Mouse (Mus musculus) lung, adult 2 months (tissue): Measurements from ENCODE around the gene Ppfia1. TPM values are rescaled to one million over a fixed set of nuclear protein-coding genes. Genes with fewer than 3 reads are reported as not detected.

ENCODE experiments used
- DNase-seq: peaks from one replicate; pipeline ENCODE4 v3.0.0; 2022
- H3K4me1 ChIP-seq: fragments of 200-500 bp; 2 replicates; pipeline ENCODE4 v1.6.1; 2011; ENCODE audit warnings: low read length; ENCODE audit not compliant: control insufficient read depth, insufficient read depth
- H3K4me3 ChIP-seq: fragments of 200-500 bp; replicated peaks from 2 replicates; pipeline ENCODE3; 2011; ENCODE audit warnings: low read depth, mild to moderate bottlenecking, control low read depth, low read length; ENCODE audit errors: extremely low read depth
- CTCF ChIP-seq: fragments of 200-500 bp; IDR thresholded peaks from 2 replicates; pipeline ENCODE4 v1.5.1; 2011; ENCODE audit warnings: mild to moderate bottlenecking, low read length, control low read depth; ENCODE audit not compliant: insufficient read depth
- POLR2A ChIP-seq: fragments of 200-500 bp; IDR thresholded peaks from 2 replicates; pipeline ENCODE4 v1.6.1; 2011; ENCODE audit warnings: low read depth, mild to moderate bottlenecking, control low read depth, low read length, borderline replicate concordance; ENCODE audit errors: extremely low read depth
- WGBS: fragments of 180-500 bp; shearing (Covaris S2); methylation state at CpG from one replicate; pipeline ENCODE4 v1.1.7; 2018; 5-methylcytosine and 5-hydroxymethylcytosine counted together
- polyA plus RNA-seq: library from polyadenylated mRNA; depleted of rRNA; stranded (reverse); fragments of >200 nt; gene quantifications from 2 replicates; pipeline ENCODE4 v1.2.3, GENCODE M21; 2012; rRNA removed

Gene Ppfia1
- polyA plus RNA-seq, result 30.5 and 40.9 TPM in 2 replicates

- under 1% methylated on average over 97 of the region's 97 CpGs for WGBS
These were observed at the start of gene Ppfia1 for GRCm38 (mm10) chr7:144553237-144554122. Gene Ppfia1, minus strand, starts transcription at chr7:144553729.

GRCm38 (mm10) chr7:144600333-144600900, 46.9 kb upstream of the Ppfia1 start:
- no peak for DNase-seq
- no peak for TF ChIP-seq CTCF
- TF ChIP-seq POLR2A, result no peak
- H3K4me1 ChIP-seq, result peaks cover 2% of the 10 kb centered on the region; the same call in 1 of the 2 replicates
- 79% methylated on average over 6 of the region's 6 CpGs for WGBS
- H3K4me3 ChIP-seq, result no peak overlapping the region

More at GRCm38 (mm10) chr7:144553237-144554122, at the start of gene Ppfia1:
- TF ChIP-seq CTCF, result no peak
- peak; percentile 87; the same call in 1 of the 2 replicates for TF ChIP-seq POLR2A
- Histone ChIP-seq H3K4me3 (peak within 1 kb of the TSS; percentile 76), H3K4me1 (peaks cover 7% of the 10 kb centered on the region)
- DNase-seq, result peak; percentile 98

DNA sequence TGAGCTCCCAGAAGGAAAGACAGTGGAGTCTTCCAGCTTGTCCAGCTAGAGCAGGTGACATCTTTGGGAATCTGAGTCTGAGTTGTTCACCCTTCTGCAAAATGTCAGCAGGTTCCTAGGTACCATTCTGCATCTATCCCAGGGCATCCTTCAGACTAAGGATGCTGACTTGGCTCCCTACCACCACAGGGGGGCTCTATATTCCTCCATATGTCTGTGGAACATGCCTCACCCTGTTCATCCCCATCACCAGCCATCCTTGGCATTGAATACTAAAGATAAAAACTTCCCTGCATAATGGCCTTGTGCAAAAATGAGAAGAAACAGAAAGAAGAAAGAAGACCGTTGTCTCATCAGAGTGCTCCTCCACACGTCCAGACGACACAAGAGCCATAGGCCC, 36.0 kb upstream of the Ppfia1 start:
- Histone ChIP-seq H3K4me3 (no peak overlapping the region), H3K4me1 (no peaks in the 10 kb centered on the region)
- DNase-seq, result no peak
- 79% methylated on average over 3 of the region's 3 CpGs for WGBS
- TF ChIP-seq CTCF, result no peak
- no peak for TF ChIP-seq POLR2A

- Histone ChIP-seq H3K4me1 (no peaks in the 10 kb centered on the region), H3K4me3 (no peak overlapping the region)
- TF ChIP-seq POLR2A (no peak), CTCF (peak; percentile 59; the same call in 1 of the 2 replicates)
- DNase-seq, result peak; percentile 47
- 38% methylated on average over 2 of the region's 2 CpGs for WGBS
These were observed 33.8 kb upstream of the Ppfia1 start for GRCm38 (mm10) chr7:144587291-144587690.

DNA sequence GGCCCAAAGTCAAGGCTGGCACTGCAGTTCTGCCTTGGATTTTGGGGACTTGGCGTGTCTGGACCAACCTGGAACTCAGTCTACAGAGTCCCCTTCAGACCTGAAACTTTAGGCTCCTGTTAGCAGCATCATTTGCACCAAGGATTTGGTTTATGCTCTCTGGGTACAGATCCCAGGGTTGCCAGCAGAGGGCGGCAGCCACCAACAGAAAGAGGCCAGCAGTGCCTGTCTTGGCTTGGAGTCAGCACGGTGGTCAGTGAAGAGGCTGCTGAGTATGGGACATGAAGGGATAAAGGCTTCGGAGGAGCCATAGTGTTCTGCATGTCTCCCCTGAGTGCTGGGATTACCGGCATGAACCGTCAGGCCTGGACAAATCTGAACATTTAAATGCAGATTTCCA, 32.1 kb upstream of the Ppfia1 start:
- TF ChIP-seq CTCF, result peak; percentile 94
- no peak for TF ChIP-seq POLR2A
- WGBS, result 11% methylated on average over 6 of the region's 6 CpGs
- peaks cover 2% of the 10 kb centered on the region; the same call in 1 of the 2 replicates for H3K4me1 ChIP-seq
- DNase-seq, result peak; percentile 74
- no peak overlapping the region for H3K4me3 ChIP-seq

GRCm38 (mm10) chr7:144583619-144584018, 30.1 kb upstream of the Ppfia1 start:
- TF ChIP-seq CTCF (peak; percentile 51), POLR2A (no peak)
- DNase-seq, result no peak
- Histone ChIP-seq H3K4me3 (no peak overlapping the region), H3K4me1 (peaks cover 2% of the 10 kb centered on the region; the same call in 1 of the 2 replicates)
- 0% methylated on average over 4 of the region's 4 CpGs for WGBS

- TF ChIP-seq CTCF, result no peak
- peak; percentile 80; the same call in 1 of the 2 replicates for TF ChIP-seq POLR2A
- DNase-seq, result peak; percentile 96
- Histone ChIP-seq H3K4me3 (peak within 1 kb of the TSS; percentile 98), H3K4me1 (peaks cover 2% of the 10 kb centered on the region; the same call in 1 of the 2 replicates)
- WGBS, result under 1% methylated on average over 34 of the region's 34 CpGs
These were observed 28.9 kb upstream of the Ppfia1 start, which contains the start of gene Fadd for GRCm38 (mm10) chr7:144582284-144582980. Gene Fadd, minus strand, starts transcription at chr7:144582463.

GRCm38 (mm10) chr7:144581559-144582283, 28.2 kb upstream of the Ppfia1 start:
- TF ChIP-seq POLR2A (no peak), CTCF (peak; percentile 54; the same call in 1 of the 2 replicates)
- under 1% methylated on average over 43 of the region's 43 CpGs for WGBS
- Histone ChIP-seq H3K4me1 (peaks cover 2% of the 10 kb centered on the region; the same call in 1 of the 2 replicates), H3K4me3 (peak overlapping the region; percentile 98)
- peak; percentile 89 for DNase-seq

DNA sequence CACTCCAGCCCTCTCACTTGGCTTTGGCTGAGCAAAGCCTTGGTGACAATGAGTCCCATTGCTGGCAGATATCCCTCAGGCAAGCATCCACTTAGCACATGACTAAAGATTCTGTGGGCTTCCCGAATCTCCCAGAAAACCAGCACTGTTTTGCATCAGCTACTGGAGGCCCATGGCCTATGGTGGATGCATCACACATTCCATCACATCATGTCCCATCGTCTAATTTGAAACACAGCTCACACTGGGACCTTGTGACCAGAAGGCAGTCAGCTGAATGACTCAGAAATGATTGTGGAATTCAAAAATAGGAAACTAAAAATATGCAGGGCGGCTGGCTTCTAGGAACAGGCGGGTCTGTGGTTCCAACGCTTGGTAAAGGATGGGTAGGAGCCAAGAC, 24.3 kb upstream of the Ppfia1 start:
- 72% methylated on average over 5 of the region's 5 CpGs for WGBS
- peaks cover 2% of the 10 kb centered on the region; the same call in 1 of the 2 replicates for H3K4me1 ChIP-seq
- H3K4me3 ChIP-seq, result no peak overlapping the region
- TF ChIP-seq CTCF (no peak), POLR2A (no peak)
- no peak for DNase-seq
